Mouse (Mus musculus): ENCODE data around the gene Usp2. TPM values are rescaled to one million over a fixed set of nuclear protein-coding genes. Genes with fewer than 3 reads are reported as not detected.
"Not testable (repeated sequence)": the region's sequence is repeated elsewhere in the genome, so short reads cannot be mapped to it uniquely, and the experiment has no call there.

Usp2 gene
- total RNA-seq, 2 experiments from 2014 or later, result 21.8 to 24.7 TPM

- DNase-seq (ENCODE audit: low spot score in 2 of 2), result no peak
Observed at GRCm38 (mm10) chr9:44087761-44088455, 21.1 kb downstream of the Usp2 start.

- DNase-seq (ENCODE audit: low spot score in 2 of 2), result no peak
Observed at GRCm38 (mm10) chr9:44088877-44089608, 22.2 kb downstream of the Usp2 start.

GRCm38 (mm10) chr9:44093612-44094503 lies 27.0 kb downstream of the Usp2 start:
- peak in 1 of 2 experiments; percentile 58 for DNase-seq (ENCODE audit: low spot score in 2 of 2)

- DNase-seq (ENCODE audit: low spot score in 2 of 2), result no peak
Observed at GRCm38 (mm10) chr9:44094737-44095136, 27.9 kb downstream of the Usp2 start.

GRCm38 (mm10) chr9:44095781-44096180 lies 29.0 kb downstream of the Usp2 start:
- no peak for DNase-seq (ENCODE audit: low spot score in 2 of 2)

- no peak for DNase-seq (ENCODE audit: low spot score in 2 of 2)
Observed at GRCm38 (mm10) chr9:44096536-44096935, 29.7 kb downstream of the Usp2 start.

GRCm38 (mm10) chr9:44101490-44101889 lies 34.7 kb downstream of the Usp2 start, which contains the start of gene Mfrp:
Mfrp (plus strand) TSS chr9:44101729.
- DNase-seq (ENCODE audit: low spot score in 2 of 2), result no peak

GRCm38 (mm10) chr9:44104881-44105280 lies 38.1 kb downstream of the Usp2 start:
- DNase-seq (ENCODE audit: low spot score in 2 of 2), result no peak

- no peak for DNase-seq (ENCODE audit: low spot score in 2 of 2)
Observed at GRCm38 (mm10) chr9:44105781-44106180, 39.0 kb downstream of the Usp2 start.

- DNase-seq (ENCODE audit: low spot score in 2 of 2), result no peak
Observed at GRCm38 (mm10) chr9:44106182-44106581, 39.4 kb downstream of the Usp2 start.

GRCm38 (mm10) chr9:44106596-44106995 lies 39.8 kb downstream of the Usp2 start:
- no peak for DNase-seq (ENCODE audit: low spot score in 2 of 2)

- DNase-seq (ENCODE audit: low spot score in 2 of 2), result peak in 1 of 2 experiments; percentile 62
Observed at GRCm38 (mm10) chr9:44107110-44107509, 40.3 kb downstream of the Usp2 start, which contains the start of gene C1qtnf5. C1qtnf5 (plus strand) TSS chr9:44107245.

- DNase-seq (ENCODE audit: low spot score in 2 of 2), result peak in 1 of 2 experiments; percentile 56
Observed at GRCm38 (mm10) chr9:44107557-44108179, 40.8 kb downstream of the Usp2 start.

- DNase-seq (ENCODE audit: low spot score in 2 of 2), result no peak
Observed at GRCm38 (mm10) chr9:44108269-44109055, 41.6 kb downstream of the Usp2 start.

- peak; percentile 57 for DNase-seq (ENCODE audit: low spot score in 2 of 2)
Observed at GRCm38 (mm10) chr9:44109360-44110095, 42.7 kb downstream of the Usp2 start.

GRCm38 (mm10) chr9:44111909-44112308 lies 45.1 kb downstream of the Usp2 start:
- not testable (repeated sequence) for DNase-seq (ENCODE audit: low spot score in 2 of 2)

GRCm38 (mm10) chr9:44113105-44113789 lies 46.4 kb downstream of the Usp2 start, which contains the start of the genes Gm49380 and Rnf26:
Gm49380 (minus strand) TSS chr9:44113500.
Rnf26 (minus strand) TSS chr9:44113517.
- DNase-seq (ENCODE audit: low spot score in 2 of 2), result peak; percentile 87 to 91

GRCm38 (mm10) chr9:44114453-44114852 lies 47.6 kb downstream of the Usp2 start:
- no peak for DNase-seq (ENCODE audit: low spot score in 2 of 2)

GRCm38 (mm10) chr9:44115599-44115998 lies 48.8 kb downstream of the Usp2 start:
- DNase-seq (ENCODE audit: low spot score in 2 of 2), result no peak

Data from adrenal gland, postnatal 4 days (tissue).